Mouse (Mus musculus) E14TG2a.4 (cell line): Measurements from ENCODE around the gene Gm42674.

Source experiments
- CTCF ChIP-seq: conservative IDR thresholded peaks from 2 replicates; pipeline ENCODE4 v1.5.1; 2014; ENCODE audit warnings: low read length
- NANOG ChIP-seq: IDR thresholded peaks from 2 replicates; pipeline ENCODE4 v1.6.1; 2014; ENCODE audit warnings: borderline replicate concordance, low read length, mixed read lengths
- POU5F1 ChIP-seq: IDR thresholded peaks from 2 replicates; pipeline ENCODE4 v1.6.1; 2014; ENCODE audit warnings: low read length, borderline replicate concordance

GRCm38 (mm10) chr3:90639511-90640154, 37.9 kb downstream of the Gm42674 start:
- TF ChIP-seq CTCF (peak; percentile 79), POU5F1 (no peak), NANOG (no peak)
